Mouse (Mus musculus) bone marrow, adult 2 months (tissue): Measurements from ENCODE around the gene Gm11563.

Experiments
- CTCF ChIP-seq: fragments of 200-500 bp; IDR thresholded peaks from 2 replicates; pipeline ENCODE4 v1.5.1; 2011; ENCODE audit warnings: low read length, control low read depth; ENCODE audit not compliant: control insufficient read depth, insufficient read depth
- POLR2A ChIP-seq: fragments of 200-500 bp; IDR thresholded peaks from 2 replicates; pipeline ENCODE4 v1.6.1; 2011; ENCODE audit warnings: low read depth, mild to moderate bottlenecking, control low read depth, low read length, borderline replicate concordance; ENCODE audit not compliant: control insufficient read depth

DNA sequence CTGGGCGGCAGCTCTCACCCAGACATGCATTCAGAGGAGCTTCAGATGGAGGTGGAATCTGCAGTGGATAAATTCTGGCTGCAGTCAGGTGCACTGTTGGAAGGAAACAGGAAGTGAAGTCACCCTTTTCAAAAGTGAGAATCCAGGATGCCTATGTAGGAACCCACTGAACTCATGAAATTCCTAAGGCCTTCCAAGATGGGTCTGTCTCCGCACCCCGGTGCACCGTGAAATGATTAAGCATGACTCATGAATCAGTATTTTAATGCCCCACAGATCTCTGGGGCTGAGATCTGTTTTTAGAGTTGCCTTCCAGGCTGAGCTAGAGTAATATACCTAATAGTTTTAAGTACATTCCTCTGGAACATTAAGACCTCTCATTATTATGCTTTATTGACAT lies 496 bp upstream of the Gm11563 start:
- no peak for TF ChIP-seq CTCF
- TF ChIP-seq POLR2A: no peak
